7 mouse cellular contexts compared by ENCODE assay signal in the genomic region with DNA sequence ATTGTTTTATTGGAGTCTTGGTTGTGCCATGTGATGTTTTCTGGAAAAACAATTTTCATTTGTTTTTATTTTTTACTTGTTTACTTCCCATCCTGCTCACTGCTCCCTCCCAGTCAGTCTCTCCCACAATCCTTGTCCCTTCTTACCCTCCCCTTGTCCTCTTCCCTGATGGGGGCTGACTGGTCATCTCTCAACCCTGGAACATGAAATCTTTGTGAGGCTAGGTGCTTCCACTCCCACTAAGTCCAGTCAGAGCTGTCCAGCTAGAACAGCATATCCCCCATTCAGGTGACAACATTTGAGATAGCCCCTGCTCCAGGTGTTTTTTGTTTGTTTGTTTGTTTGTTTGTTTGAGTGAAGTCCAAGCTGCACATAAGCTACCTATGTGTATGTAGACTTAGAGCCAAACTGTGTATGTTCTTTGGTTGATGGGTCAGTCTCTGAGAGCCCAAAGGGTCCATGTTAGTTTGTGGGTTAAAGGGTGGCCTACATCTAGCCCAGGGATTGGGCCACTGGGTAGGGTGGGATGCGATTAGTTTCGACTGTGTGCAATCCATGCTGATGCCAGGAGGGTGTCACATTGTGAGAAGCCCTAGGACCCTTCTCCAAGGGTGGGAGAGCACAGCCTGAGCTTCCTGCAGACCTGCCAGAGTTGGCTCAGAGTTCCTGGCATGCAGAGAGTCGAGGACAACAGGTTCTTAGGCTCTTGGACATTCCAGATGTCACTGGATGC.
DNase-seq lines count a peak whose midpoint lies in the region; ATAC-seq and TF ChIP-seq lines count a peak whose summit lies in the region.
"Not testable (repeated sequence)": the region's sequence is repeated elsewhere in the genome, so short reads cannot be mapped to it uniquely, and the experiment has no call there.

No protein-coding gene starts in this region.

- 50% methylated on average over 3 of the region's 3 CpGs for WGBS in embryonic facial prominence, embryonic 13.5 days
- 60% methylated on average over 3 of the region's 3 CpGs for WGBS in heart, embryonic 11.5 days (ENCODE audit: insufficient replicate concordance)
- 72% methylated on average over 3 of the region's 3 CpGs for WGBS in hindbrain, embryonic 11.5 days
- WGBS in intestine, embryonic 14.5 days: 61% methylated on average over 3 of the region's 3 CpGs
- 56% methylated on average over 3 of the region's 3 CpGs for WGBS in limb, embryonic 14.5 days
- 75% methylated on average over 3 of the region's 3 CpGs for WGBS in midbrain, embryonic 13.5 days
- 69% methylated on average over 3 of the region's 3 CpGs for WGBS in neural tube, embryonic 12.5 days

- ATAC-seq in embryonic facial prominence, embryonic 13.5 days (ENCODE audit: insufficient number of reproducible peaks, insufficient read depth, low FRiP score, low TSS enrichment, low read depth): peak; percentile 62; the same call in 1 of the 2 replicates
- peak; percentile 55; the same call in 1 of the 2 replicates for ATAC-seq in heart, embryonic 11.5 days (replicated peaks; ENCODE audit: insufficient number of reproducible peaks, low FRiP score, low TSS enrichment)
- ATAC-seq in hindbrain, embryonic 11.5 days (ENCODE audit: low FRiP score): peak; percentile 38
- peak; percentile 43; the same call in 1 of the 2 replicates for ATAC-seq in intestine, embryonic 14.5 days (replicated peaks; ENCODE audit: low FRiP score, low TSS enrichment, low read depth)
- ATAC-seq in limb, embryonic 14.5 days (ENCODE audit: low FRiP score, low read depth): peak; percentile 30; the same call in 1 of the 2 replicates
- ATAC-seq in midbrain, embryonic 13.5 days: peak; percentile 55; the same call in 1 of the 2 replicates
- ATAC-seq in neural tube, embryonic 12.5 days (ENCODE audit: low FRiP score, low read depth): peak; percentile 33; the same call in 1 of the 2 replicates

- not testable (repeated sequence) for TF ChIP-seq POLR2A in limb, embryonic 14.5 days (IDR thresholded peaks at IDR 0.05; ENCODE audit: borderline replicate concordance, extremely low read depth, insufficient read depth, insufficient read length)

- H3K27ac ChIP-seq in embryonic facial prominence, embryonic 13.5 days; heart, embryonic 11.5 days (ENCODE audit: low read depth, low read length); hindbrain, embryonic 11.5 days (ENCODE audit: low read depth, low read length); intestine, embryonic 14.5 days (ENCODE audit: low read depth); limb, embryonic 14.5 days (replicated peaks; ENCODE audit: low read depth, low read length); midbrain, embryonic 13.5 days; neural tube, embryonic 12.5 days: not testable (repeated sequence)

- H3K27me3 ChIP-seq in embryonic facial prominence, embryonic 13.5 days; heart, embryonic 11.5 days (ENCODE audit: control insufficient read depth, insufficient read depth, low read length); hindbrain, embryonic 11.5 days (ENCODE audit: control insufficient read depth, insufficient read depth, low read length); intestine, embryonic 14.5 days (replicated peaks; ENCODE audit: control insufficient read depth, insufficient read depth, low read length); limb, embryonic 14.5 days (ENCODE audit: control insufficient read depth, insufficient read depth, low read length); midbrain, embryonic 13.5 days; neural tube, embryonic 12.5 days (replicated peaks): not testable (repeated sequence)

- not testable (repeated sequence) for DNase-seq in hindbrain, embryonic 11.5 days (ENCODE audit: low spot score); intestine, embryonic 14.5 days (ENCODE audit: low spot score); limb, embryonic 14.5 days (ENCODE audit: low spot score)

- not testable (repeated sequence) for H3K4me1 ChIP-seq in embryonic facial prominence, embryonic 13.5 days; heart, embryonic 11.5 days (ENCODE audit: control insufficient read depth, insufficient read depth, low read length); hindbrain, embryonic 11.5 days (replicated peaks; ENCODE audit: control insufficient read depth, insufficient read depth, low read length); intestine, embryonic 14.5 days (replicated peaks; ENCODE audit: control insufficient read depth, insufficient read depth, low read length); limb, embryonic 14.5 days (ENCODE audit: control insufficient read depth, insufficient read depth, low read length); midbrain, embryonic 13.5 days (replicated peaks); neural tube, embryonic 12.5 days

- not testable (repeated sequence) for H3K4me3 ChIP-seq in embryonic facial prominence, embryonic 13.5 days; heart, embryonic 11.5 days (ENCODE audit: low read depth, low read length); hindbrain, embryonic 11.5 days (ENCODE audit: low read depth, low read length); intestine, embryonic 14.5 days (ENCODE audit: low read depth, low read length); limb, embryonic 14.5 days (replicated peaks; ENCODE audit: low read length); midbrain, embryonic 13.5 days (replicated peaks); neural tube, embryonic 12.5 days

- not testable (repeated sequence) for H3K9me3 ChIP-seq in embryonic facial prominence, embryonic 13.5 days; heart, embryonic 11.5 days (replicated peaks; ENCODE audit: control insufficient read depth, low read length); hindbrain, embryonic 11.5 days (ENCODE audit: control insufficient read depth, low read length); intestine, embryonic 14.5 days (ENCODE audit: control insufficient read depth, low read length); limb, embryonic 14.5 days (ENCODE audit: control insufficient read depth, low read length); midbrain, embryonic 13.5 days; neural tube, embryonic 12.5 days

- H3K4me2 ChIP-seq in embryonic facial prominence, embryonic 13.5 days; heart, embryonic 11.5 days; hindbrain, embryonic 11.5 days (replicated peaks; ENCODE audit: low read depth, low read length); intestine, embryonic 14.5 days (ENCODE audit: low read length); limb, embryonic 14.5 days (replicated peaks; ENCODE audit: low read depth, low read length, severe bottlenecking); midbrain, embryonic 13.5 days (replicated peaks); neural tube, embryonic 12.5 days (replicated peaks): not testable (repeated sequence)

- H3K36me3 ChIP-seq in embryonic facial prominence, embryonic 13.5 days; heart, embryonic 11.5 days (ENCODE audit: control insufficient read depth, insufficient read depth, low read length); hindbrain, embryonic 11.5 days (ENCODE audit: control insufficient read depth, insufficient read depth, low read length); intestine, embryonic 14.5 days (ENCODE audit: control insufficient read depth, insufficient read depth, low read length); limb, embryonic 14.5 days (ENCODE audit: control insufficient read depth, insufficient read depth, low read length); midbrain, embryonic 13.5 days; neural tube, embryonic 12.5 days: not testable (repeated sequence)

- not testable (repeated sequence) for H3K9ac ChIP-seq in embryonic facial prominence, embryonic 13.5 days; heart, embryonic 11.5 days (ENCODE audit: low read depth, low read length); hindbrain, embryonic 11.5 days (ENCODE audit: low read depth, low read length); intestine, embryonic 14.5 days (ENCODE audit: low read length); limb, embryonic 14.5 days (ENCODE audit: low read depth, low read length, severe bottlenecking); midbrain, embryonic 13.5 days (replicated peaks); neural tube, embryonic 12.5 days
